Mouse (Mus musculus): ENCODE data around the gene Supt3. TPM values are rescaled to one million over a fixed set of nuclear protein-coding genes. Genes with fewer than 3 reads are reported as not detected.

Supt3 gene
- 18.0 and 18.9 TPM in 2 replicates for total RNA-seq (2015)
- total RNA-seq (2017) = 7.8 and 9.8 TPM in 2 replicates

DNA sequence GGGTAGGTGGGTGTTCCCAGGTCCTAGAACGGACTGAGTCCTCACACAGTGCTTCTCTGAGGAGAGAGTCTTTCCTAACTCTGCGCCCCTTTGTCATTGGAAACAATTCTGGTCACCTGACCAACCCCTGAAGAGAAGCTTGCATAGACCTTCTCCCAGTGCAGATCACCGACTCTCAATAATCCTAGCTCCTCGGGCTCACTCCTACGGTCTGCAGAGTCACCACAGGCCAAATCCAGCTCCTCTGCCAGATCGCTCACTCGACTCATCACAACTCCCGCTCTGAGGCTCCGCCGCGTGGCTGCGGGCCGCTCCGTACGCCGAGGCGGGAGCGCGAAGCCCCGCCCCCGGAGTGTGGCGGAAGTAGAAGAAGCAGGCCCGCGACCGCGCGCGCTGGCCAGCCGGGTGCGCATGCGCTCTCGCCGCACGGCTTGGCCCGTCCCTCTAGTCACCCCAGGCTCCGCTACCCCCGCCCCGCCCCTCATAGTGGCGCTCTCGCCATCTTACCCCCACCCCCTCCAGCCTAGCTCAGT is at the start of gene Supt3:
Gene Supt3 (plus strand): TSS at position 415 of the 533 bp plus-strand sequence.
- ATAC-seq (ENCODE audit: poor library complexity, severe bottlenecking) = peak; percentile 87

DNA sequence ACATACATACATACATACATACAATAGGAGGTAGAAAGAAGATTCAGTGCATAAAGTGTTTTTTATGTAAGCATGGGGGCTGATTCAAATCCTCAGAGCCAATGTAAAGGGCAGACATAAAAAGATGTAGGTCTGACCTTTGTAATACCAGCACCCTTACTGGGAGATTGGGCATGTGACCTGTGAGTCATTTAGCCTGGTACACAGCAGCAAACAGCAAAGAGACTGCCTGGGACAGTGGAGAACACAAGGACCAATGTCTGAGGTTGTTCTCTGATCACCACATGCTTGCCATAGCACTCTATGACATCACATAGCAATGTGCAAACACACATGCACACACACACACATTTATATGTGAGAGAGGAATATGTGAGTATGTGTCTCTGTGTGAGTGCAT is 49.3 kb upstream of the Supt3 start:
- ATAC-seq (ENCODE audit: poor library complexity, severe bottlenecking) = no peak

DNA sequence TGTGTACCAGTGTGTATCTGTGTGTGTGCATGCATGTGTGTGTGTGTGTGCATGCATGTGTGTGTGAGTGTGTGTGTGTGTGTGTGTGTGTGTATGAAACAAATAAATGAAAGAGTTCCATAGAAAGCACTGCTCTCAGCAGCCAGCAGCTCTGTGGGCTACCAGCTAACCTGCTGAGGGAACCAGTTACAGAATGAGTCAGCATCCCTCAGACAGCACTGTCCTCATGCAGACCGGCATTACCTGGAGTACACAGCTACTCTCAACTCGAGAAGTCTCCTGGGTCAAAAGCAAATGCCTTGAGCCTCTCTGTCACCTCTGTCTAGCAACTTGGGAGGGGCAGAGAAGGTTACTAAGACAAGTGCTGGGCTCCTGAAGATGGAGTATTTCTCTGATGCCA is 48.5 kb upstream of the Supt3 start:
- peak; percentile 49; the same call in 1 of the 2 replicates for ATAC-seq (ENCODE audit: poor library complexity, severe bottlenecking)

DNA sequence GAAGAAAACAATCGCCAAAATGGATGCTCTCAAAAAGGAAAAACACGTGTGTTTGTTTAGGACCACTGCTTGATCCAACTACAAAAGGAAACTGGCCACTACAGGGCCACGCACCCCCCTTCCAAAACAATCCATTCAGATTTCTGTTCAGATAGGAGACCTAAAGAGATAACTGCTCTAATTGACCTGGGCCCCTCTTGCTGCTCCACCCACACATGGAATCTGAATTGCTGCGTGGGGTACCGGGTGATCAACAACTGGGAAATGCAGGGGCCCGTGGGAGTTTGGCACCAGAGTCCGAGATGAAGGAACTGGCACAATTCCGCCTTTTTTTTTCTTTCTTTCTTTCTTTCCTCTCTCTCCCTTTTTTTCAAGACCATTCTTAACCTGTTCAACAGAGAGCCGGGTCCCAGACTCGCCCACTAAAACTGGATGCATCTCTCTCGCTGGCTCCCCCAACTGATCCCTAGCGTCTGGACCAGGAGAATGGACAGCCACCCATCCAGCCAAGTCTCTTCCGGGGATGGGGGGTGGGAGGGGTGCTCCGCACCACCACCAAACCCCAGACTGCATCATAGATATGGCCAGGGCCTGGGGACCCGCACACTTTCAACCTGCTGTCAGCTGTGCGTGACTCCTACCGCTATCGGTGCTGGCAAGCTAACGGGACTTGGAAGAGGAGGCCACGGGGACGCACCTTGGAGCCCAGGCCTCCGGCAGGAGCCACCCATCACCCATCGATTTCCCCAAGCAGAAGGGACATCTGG is 43.2 kb upstream of the Supt3 start:
- ATAC-seq (ENCODE audit: poor library complexity, severe bottlenecking) = peak; percentile 13; the same call in 1 of the 2 replicates

DNA sequence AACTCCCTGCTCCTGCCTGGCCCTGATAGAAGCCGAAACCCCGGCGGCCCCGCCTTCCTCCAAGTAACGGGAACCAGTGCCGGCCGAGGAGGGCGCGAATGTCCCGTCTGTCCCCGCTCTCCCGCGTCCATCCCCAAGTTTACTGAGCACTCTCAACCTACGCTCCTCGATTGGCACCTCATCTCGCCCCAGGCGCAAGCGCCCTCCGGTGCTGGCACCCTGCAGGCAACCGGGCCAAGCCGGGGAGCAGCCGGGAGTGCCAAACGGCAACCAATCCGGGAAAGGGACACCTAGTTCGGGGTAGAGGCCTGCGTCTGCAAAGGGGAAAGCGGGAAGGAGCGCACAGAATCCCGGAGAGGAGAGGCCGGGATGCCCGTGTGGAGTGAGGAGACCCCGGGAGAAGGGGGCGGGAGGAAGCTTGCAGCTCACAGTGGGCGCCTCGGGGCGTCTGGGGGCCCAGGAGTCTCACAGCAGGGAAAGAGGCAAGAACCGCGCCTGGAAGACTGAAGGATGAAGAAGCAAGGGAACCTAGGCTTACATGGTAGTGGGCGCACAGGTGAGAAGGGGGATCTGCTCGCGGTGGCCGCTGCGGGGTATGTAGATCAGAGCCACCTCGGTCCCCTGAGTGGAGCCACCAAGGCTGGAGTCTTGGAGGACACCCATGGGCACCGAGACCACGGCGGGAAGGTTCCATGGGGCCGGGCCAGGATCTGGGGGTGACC is 42.3 kb upstream of the Supt3 start:
- ATAC-seq (ENCODE audit: poor library complexity, severe bottlenecking) = peak; percentile 58

DNA sequence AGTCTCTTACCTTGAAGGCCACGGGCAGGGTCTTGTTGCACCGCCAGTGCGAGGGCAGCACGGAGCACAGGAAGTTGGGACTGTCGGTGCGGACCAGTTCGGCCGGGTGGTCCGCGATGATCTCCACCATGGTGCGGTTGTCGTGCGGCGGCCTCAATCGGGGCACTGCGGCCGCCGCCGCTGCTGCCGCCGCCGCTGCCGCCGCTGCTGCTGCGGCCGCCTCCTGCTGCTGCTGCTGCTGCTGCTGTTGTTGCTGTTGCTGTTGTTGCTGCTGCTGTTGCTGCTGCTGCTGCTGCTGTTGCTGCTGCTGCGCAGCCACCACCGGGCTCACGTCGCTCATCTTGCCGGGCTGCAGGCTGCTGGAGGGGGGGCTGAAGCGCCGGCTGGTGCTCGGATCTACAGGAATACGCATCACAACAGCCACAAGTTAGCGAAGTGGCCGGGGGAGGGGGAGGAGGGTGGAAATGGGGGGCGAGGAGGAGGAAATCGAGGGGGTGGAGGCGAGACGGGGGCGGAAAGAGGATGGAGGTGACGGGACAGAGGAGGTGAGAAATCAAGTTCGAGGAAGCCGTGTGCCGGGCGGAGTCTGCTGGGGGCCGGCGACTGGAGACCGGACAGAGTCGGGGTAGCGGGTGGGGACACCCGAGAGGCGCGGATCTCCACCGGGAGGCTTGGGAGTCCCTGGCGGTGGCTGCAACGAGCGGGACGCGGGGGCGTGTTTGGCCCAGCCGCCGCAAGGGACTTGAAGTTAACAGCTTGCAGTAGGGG is 41.5 kb upstream of the Supt3 start:
- ATAC-seq (ENCODE audit: poor library complexity, severe bottlenecking) = peak; percentile 26

- ATAC-seq (ENCODE audit: poor library complexity, severe bottlenecking) = peak; percentile 66
Measured at GRCm38 (mm10) chr17:44735991-44736561, 40.9 kb upstream of the Supt3 start.

DNA sequence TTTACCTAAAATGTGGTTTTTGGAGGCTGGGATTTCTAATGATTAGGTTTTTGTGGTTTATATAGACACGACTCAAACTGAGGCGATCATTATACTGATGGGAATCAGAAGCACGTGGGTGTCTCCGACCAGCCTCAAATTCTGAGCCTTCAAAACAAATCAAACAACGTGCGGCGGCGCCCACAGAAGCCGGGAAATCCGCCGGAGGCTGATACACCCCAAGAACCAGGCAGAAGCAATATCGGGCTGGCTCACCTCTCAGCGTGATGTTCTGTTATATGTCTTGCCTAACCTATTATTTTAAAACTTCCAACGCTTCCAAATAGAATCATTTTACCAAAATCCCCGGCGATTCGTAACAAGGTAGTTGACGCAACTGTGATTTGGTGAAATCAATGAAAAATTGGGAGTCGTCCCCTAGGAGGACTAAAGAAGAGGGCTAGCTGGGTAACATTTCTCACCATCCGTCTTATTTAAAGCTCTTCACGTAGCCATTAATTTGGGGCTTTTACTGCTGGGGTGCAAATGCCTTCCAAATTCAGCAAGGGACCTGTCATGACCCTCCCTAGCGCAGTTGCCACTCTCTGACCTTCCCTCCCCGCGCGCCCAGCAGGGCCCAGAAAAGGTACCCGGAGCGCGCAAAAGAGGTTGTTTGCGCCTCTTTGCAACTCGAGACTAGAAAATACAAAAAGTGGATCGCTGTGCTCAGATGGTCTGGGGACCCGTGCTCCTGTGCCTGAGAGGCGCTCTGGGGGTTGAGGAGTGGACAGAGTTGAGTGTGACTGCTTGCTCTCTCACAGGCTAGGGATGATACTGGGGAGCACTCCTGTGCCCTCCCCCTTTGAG is 39.5 kb upstream of the Supt3 start:
- ATAC-seq (ENCODE audit: poor library complexity, severe bottlenecking) = no peak

DNA sequence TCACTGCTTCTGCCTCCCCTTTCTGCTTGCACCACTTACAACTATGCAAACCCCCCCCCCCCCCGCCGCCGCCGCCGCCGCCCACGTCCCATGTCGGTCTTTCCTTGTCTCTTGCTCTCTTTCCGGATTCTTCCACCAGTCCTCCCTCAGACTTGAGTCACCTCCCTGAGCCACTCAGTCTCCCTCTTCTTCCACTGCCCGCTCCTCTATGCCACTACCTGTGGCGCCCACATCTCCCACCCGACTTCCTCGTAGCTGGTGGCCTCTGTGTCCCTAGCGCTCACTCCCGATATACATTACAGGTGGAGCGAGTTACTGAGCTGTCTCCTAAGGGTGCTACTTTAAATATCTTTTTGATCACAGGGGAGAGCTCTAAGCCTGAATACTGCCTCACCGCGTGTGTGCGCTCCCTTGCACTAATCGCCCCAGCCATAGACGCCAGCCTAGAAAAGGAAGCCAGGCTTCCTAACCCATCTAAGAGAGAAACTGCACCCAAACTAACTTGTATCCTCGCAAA is 38.8 kb upstream of the Supt3 start:
- ATAC-seq (ENCODE audit: poor library complexity, severe bottlenecking) = 0 out of 2 replicates have a peak, but pooled peaks have one; percentile 1

DNA sequence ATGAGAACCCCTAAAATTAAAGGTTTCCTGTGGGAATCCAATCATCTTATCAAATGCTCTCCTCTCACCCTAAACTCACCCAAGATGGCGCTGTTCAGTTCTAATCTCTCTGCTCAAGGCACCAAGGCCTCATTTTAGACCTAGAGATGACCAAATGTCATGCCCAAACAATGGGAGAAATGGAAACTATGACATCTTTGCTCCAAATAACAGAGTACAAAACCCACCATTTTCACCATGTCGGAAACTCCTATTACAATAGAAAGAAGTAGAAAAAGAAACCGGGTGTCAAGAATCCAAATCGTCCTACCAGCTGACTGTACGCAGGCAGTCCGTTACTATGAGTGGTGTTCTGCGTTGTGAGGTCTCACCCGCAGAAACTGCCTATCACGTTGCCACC is 34.7 kb upstream of the Supt3 start:
- no peak for ATAC-seq (ENCODE audit: poor library complexity, severe bottlenecking)

DNA sequence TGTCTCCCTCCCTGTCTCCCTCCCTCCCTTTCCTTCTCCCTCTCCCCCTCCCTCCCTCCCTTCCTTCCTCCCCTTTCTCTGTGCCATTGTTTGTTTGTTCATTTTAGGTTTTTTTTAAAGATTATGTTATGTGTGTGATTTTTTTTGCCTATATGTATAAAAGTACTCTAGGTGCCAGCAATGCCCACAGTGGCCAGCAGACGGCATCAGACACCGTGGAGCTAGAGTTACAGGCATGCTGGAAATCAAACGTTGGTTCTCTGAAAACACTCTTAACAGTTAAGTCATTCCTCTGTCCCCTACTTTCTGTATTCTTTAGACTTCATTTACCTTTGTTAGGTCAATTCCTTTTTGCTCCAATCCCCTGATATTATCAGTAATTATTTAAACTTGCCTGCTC is 33.2 kb upstream of the Supt3 start:
- ATAC-seq (ENCODE audit: poor library complexity, severe bottlenecking) = peak; percentile 57; the same call in 1 of the 2 replicates

- ATAC-seq (ENCODE audit: poor library complexity, severe bottlenecking) = peak; percentile 45; the same call in 1 of the 2 replicates
Measured at GRCm38 (mm10) chr17:44745378-44745777, 31.6 kb upstream of the Supt3 start.

DNA sequence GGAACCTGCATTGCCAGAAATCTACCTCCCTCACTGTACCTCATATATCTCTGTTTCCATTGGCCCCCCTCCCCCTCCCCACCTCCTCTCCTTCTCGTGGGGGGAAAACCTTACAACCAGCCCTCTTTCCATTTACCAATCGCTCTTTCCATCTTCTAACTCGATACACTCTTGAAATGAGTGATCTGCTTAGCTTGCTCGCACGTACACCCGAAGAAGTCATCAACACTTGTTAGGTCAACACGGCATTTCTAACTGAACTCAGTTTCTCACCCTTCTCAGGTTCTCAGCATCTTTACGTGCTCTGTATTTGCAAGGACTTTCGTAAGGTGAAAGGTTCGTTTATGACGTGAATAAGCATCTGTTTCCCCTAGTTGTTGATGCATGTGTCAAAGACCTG is 10.6 kb upstream of the Supt3 start:
- no peak for ATAC-seq (ENCODE audit: poor library complexity, severe bottlenecking)

GRCm38 (mm10) chr17:44766975-44767374 is 10.0 kb upstream of the Supt3 start:
- ATAC-seq (ENCODE audit: poor library complexity, severe bottlenecking) = no peak

DNA sequence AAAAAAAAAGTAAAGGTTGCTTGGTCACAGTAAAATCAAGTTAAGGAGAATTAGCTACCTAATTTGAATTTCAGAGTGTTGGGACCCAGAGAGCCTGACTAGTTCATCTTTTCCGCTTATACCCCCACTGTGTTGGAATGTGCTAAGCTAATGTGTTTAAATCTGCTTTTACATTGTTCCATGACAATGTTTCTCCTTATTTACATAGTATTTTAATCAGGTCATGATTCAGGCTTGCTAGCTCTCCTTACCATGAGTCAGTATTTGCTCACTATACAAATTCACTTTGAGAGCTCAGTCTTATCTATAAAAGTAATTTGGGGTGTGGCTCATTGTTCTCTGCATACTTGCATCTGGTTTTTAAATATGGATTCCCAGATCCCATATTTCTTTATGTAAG is 9.6 kb upstream of the Supt3 start:
- no peak for ATAC-seq (ENCODE audit: poor library complexity, severe bottlenecking)

DNA sequence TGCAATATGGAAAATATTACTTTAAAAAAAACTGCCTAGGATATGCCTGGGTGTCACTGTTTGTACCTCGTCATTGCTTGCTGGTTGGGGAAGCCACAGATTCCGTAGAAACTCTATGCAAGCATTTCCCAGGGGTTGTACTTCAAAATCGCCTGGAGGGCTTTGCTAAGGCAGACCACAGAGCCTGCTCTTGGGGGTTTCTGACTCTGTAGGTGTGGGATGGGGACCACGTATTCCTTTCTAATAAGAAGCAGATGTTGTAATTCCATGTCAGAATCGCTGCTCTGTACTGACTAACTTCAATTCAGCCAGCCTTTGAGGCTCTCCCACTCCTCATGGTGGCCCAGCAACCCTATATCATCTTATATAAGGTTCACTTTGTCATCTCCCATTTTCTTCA is 8.4 kb upstream of the Supt3 start:
- no peak for ATAC-seq (ENCODE audit: poor library complexity, severe bottlenecking)

DNA sequence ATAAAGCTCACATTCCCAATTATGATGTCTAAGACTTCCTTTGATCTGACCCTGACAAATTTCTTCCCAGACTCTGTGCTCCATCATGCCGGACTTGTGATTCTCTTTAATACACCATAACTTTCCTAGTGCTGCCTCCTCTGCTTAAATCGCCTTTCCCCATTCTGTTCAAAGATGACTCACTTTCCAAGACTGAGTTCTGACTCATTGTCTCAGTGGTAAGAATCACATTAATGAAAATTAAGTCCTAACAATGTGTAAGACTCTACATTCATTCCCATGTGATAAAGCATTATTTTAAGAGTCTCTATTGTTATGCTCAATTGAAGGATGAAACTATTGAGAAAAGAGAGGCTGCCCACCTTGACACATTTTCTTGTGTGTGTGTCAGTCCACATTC is 6.1 kb upstream of the Supt3 start:
- ATAC-seq (ENCODE audit: poor library complexity, severe bottlenecking) = no peak

DNA sequence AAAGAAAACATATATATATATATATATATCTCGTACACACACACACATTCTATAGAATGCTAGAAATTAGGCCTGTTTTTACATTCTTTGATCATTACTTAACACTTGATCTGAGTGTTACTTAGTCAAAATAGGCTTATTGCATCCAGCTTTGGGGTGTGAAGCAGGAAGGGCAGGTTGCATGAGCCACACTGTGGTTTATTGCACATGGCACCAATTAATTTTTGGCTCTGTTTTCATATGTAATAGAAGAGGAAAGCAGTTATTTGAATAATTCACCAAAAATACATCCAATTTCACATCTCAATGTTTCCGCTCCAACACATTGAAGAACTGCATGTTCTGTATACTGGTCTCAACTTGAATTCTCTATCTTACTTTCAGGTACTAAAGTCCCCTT is 4.4 kb upstream of the Supt3 start:
- no peak for ATAC-seq (ENCODE audit: poor library complexity, severe bottlenecking)

DNA sequence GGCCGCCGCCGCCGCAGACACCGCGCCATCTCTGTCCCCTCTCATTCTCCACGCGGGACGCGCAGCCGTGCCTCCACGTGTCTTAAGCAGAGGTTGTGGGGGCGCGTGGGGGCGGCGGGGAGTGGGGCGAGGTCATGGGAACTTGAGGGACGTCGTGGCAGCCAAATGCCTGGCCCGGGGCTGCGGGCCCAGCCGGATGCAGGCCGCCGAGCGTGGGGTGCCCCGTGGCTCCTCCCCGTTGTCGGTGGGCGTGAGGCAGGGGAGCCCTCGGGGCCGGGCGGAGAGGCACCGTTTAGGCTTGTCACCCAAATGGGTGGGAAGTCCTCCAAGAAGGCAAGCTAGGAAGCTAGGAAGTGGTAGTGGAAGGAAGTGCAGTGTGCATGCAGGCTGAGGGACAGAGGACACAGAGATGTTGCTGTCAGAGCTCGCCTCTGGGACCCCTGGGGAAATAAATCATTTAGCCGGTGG is 419 bp downstream of the Supt3 start:
- ATAC-seq (ENCODE audit: poor library complexity, severe bottlenecking) = peak; percentile 75
